Mouse (Mus musculus) adrenal gland, postnatal 10 days (tissue): ENCODE measurements around the gene Thra. TPM values are rescaled to one million over a fixed set of nuclear protein-coding genes. Genes with fewer than 3 reads are reported as not detected.

Source experiments
- DNase-seq: peaks from one replicate; pipeline ENCODE4 v3.0.0; 2021; ENCODE audit warnings: mixed read lengths
- total RNA-seq, 2 experiments: library from RNA; stranded (reverse); gene quantifications; 2 replicates each; pipeline ENCODE4 v1.2.3; 2021

Thra gene
- total RNA-seq, 2 experiments from 2014 or later = 135 to 184 TPM

GRCm38 (mm10) chr11:98744456-98745019 is 4.1 kb downstream of the Thra start:
- no peak for DNase-seq

GRCm38 (mm10) chr11:98745932-98746853 is 5.8 kb downstream of the Thra start:
- DNase-seq = peak; percentile 59

- DNase-seq = peak; percentile 85
These were observed 6.6 kb downstream of the Thra start for GRCm38 (mm10) chr11:98746855-98747693.

GRCm38 (mm10) chr11:98747804-98748505 is 7.5 kb downstream of the Thra start:
- peak; percentile 27 for DNase-seq

- peak; percentile 37 for DNase-seq
These were observed 8.3 kb downstream of the Thra start for GRCm38 (mm10) chr11:98748506-98749416.

DNA sequence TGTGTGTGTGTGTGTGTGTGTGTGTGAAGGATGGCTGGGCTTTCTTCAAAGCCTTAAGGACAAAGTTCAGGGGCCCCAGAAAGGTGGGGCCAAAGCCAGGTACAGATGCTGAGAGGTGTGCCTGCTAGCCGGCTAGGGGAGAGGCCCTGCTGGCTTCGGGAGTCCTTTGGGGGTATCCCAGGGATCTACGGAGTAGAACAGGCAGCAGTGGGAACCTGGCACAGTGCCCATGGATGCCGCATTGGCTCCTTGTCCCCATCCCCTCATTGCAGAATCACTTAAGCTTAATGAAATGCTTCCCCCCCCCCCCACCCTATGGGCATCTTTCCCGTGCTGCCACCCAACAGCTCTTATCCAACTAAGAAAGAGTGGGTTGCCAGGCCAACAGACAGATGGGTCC is 9.3 kb downstream of the Thra start:
- DNase-seq = peak; percentile 35

- DNase-seq = peak; percentile 89
These were observed 10.1 kb downstream of the Thra start for GRCm38 (mm10) chr11:98750351-98751201.

- DNase-seq = peak; percentile 66
These were observed 10.9 kb downstream of the Thra start for GRCm38 (mm10) chr11:98751221-98751782.

GRCm38 (mm10) chr11:98752562-98753140 is 12.2 kb downstream of the Thra start:
- no peak for DNase-seq

GRCm38 (mm10) chr11:98753264-98753663 is 12.8 kb downstream of the Thra start:
- DNase-seq = no peak

- DNase-seq = peak; percentile 48
These were observed 13.7 kb downstream of the Thra start for GRCm38 (mm10) chr11:98754151-98754620.

- peak; percentile 90 for DNase-seq
These were observed 14.3 kb downstream of the Thra start for GRCm38 (mm10) chr11:98754621-98755181.

GRCm38 (mm10) chr11:98755726-98756380 is 15.4 kb downstream of the Thra start:
- peak; percentile 45 for DNase-seq

DNA sequence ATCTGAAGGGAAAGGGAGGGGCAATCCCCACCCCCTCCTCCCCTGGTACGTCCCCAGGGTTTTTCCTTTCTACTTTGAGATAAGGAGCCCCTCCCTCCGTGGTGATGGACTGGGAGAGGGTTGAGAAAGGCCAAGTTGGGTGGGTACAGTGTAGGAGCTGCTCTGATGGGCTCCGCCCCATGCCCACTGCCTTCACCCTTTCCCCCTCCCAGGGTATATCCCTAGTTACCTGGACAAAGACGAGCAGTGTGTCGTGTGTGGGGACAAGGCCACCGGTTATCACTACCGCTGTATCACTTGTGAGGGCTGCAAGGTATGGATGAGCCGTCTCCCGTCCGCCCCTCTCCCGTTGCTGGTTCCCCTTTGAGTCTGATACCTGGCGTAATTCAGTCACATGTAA is 16.3 kb downstream of the Thra start:
- no peak for DNase-seq

- no peak for DNase-seq
These were observed 21.5 kb downstream of the Thra start for GRCm38 (mm10) chr11:98761939-98762338.

GRCm38 (mm10) chr11:98762756-98763501 is 22.5 kb downstream of the Thra start:
- peak; percentile 63 for DNase-seq

- no peak for DNase-seq
These were observed 23.0 kb downstream of the Thra start for GRCm38 (mm10) chr11:98763502-98763861.
